Mouse (Mus musculus) MEL (cell line): ENCODE measurements around the gene Dchs2. TPM values are rescaled to one million over a fixed set of nuclear protein-coding genes. Genes with fewer than 3 reads are reported as not detected.

Experiments
- DNase-seq: peaks from one replicate; pipeline ENCODE4 v3.0.0; 2011; ENCODE audit warnings: low read depth, low spot score
- H3K27ac ChIP-seq: 2 replicates; pipeline ENCODE4 v1.5.1; 2012; ENCODE audit warnings: low read depth, mild to moderate bottlenecking, control low read depth, low read length, moderate library complexity; ENCODE audit not compliant: control insufficient read depth
- H3K27me3 ChIP-seq, 2 experiments: fragments of 150-350 bp in 1 of 2; sonication (generic) in 1 of 2; 2 replicates each; pipeline ENCODE4 v1.6.1; 2012; ENCODE audit warnings: low read length in 2 of 2, mild to moderate bottlenecking in 2 of 2, improper control_type of control experiment in 1 of 2, moderate library complexity in 1 of 2; ENCODE audit not compliant: insufficient read depth in 2 of 2, control insufficient read depth in 1 of 2
- H3K36me3 ChIP-seq, 2 experiments: 2 replicates each; pipeline ENCODE4 v1.6.1; 2012 to 2014; ENCODE audit warnings: low read length in 2 of 2, improper control_type of control experiment in 1 of 2, inconsistent platforms in 1 of 2, mild to moderate bottlenecking in 1 of 2; ENCODE audit not compliant: insufficient read depth in 2 of 2, control insufficient read depth in 1 of 2
- H3K4me1 ChIP-seq, 2 experiments: fragments of 150-350 bp in 1 of 2; sonication (generic) in 1 of 2; 2 replicates each; pipeline ENCODE4 v1.6.1; 2012; ENCODE audit warnings: low read length in 2 of 2, improper control_type of control experiment in 1 of 2, mild to moderate bottlenecking in 1 of 2; ENCODE audit not compliant: insufficient read depth in 2 of 2, control insufficient read depth in 1 of 2
- H3K4me3 ChIP-seq, 2 experiments: fragments of 150-350 bp in 1 of 2; sonication (generic) in 1 of 2; 2 replicates each; pipeline ENCODE4 v1.5.1; 2012; ENCODE audit warnings: low read depth in 2 of 2, low read length in 2 of 2, mild to moderate bottlenecking in 2 of 2, moderate library complexity in 2 of 2, control low read depth in 1 of 2, improper control_type of control experiment in 1 of 2; ENCODE audit not compliant: control insufficient read depth in 1 of 2, insufficient read depth in 1 of 2
- H3K79me2 ChIP-seq: 2 replicates; pipeline ENCODE4 v1.6.1; 2012; ENCODE audit warnings: mild to moderate bottlenecking, low read length, moderate library complexity; ENCODE audit not compliant: control insufficient read depth, poor library complexity, insufficient read depth
- H3K9ac ChIP-seq: 2 replicates; pipeline ENCODE4 v1.6.1; 2012; ENCODE audit warnings: low read depth, mild to moderate bottlenecking, control low read depth, low read length, moderate library complexity; ENCODE audit not compliant: control insufficient read depth, poor library complexity, severe bottlenecking
- H3K9me3 ChIP-seq: fragments of 150-350 bp; sonication (generic); replicated peaks from 2 replicates; pipeline ENCODE4 v1.6.1; 2012; ENCODE audit warnings: mild to moderate bottlenecking, low read length, improper control_type of control experiment, moderate library complexity; ENCODE audit not compliant: insufficient read depth
- CHD2 ChIP-seq: IDR thresholded peaks from 2 replicates; pipeline ENCODE4 v1.6.1; 2011; ENCODE audit warnings: low read length, improper control_type of control experiment
- CTCF ChIP-seq, 3 experiments: IDR thresholded peaks in 2 of 3; conservative IDR thresholded peaks in 1 of 3; 2 replicates each; pipeline ENCODE4 v1.5.1; 2011 to 2012; ENCODE audit warnings: low read length in 3 of 3, low read depth in 2 of 3, mild to moderate bottlenecking in 2 of 3, improper control_type of control experiment in 1 of 3, inconsistent platforms in 1 of 3, mixed read lengths in 1 of 3, moderate library complexity in 1 of 3; ENCODE audit not compliant: control insufficient read depth in 1 of 3, insufficient read depth in 1 of 3, poor library complexity in 1 of 3, severe bottlenecking in 1 of 3
- E2F4 ChIP-seq: IDR thresholded peaks from 2 replicates; pipeline ENCODE4 v1.6.1; 2011; ENCODE audit warnings: low read depth, low read length, improper control_type of control experiment, borderline replicate concordance
- ELF1 ChIP-seq: IDR thresholded peaks from 2 replicates; pipeline ENCODE4 v1.6.1; 2014; ENCODE audit warnings: low read depth, mild to moderate bottlenecking, inconsistent platforms, low read length, improper control_type of control experiment, moderate library complexity
- EP300 ChIP-seq, 2 experiments: IDR thresholded peaks; 2 replicates each; pipeline ENCODE4 v1.6.1; 2011; ENCODE audit warnings: improper control_type of control experiment in 2 of 2, low read length in 2 of 2, low read depth in 1 of 2, mild to moderate bottlenecking in 1 of 2
- ETS1 ChIP-seq: IDR thresholded peaks from 2 replicates; pipeline ENCODE4 v1.6.1; 2012; ENCODE audit warnings: low read depth, mild to moderate bottlenecking, inconsistent platforms, low read length, improper control_type of control experiment, moderate library complexity
- GABPA ChIP-seq: IDR thresholded peaks from 2 replicates; pipeline ENCODE4 v1.6.1; 2012; ENCODE audit warnings: low read depth, mild to moderate bottlenecking, inconsistent platforms, low read length, improper control_type of control experiment, moderate library complexity
- GATA1 ChIP-seq: IDR thresholded peaks from 2 replicates; pipeline ENCODE4 v1.6.1; 2011; ENCODE audit warnings: low read depth, low read length, improper control_type of control experiment
- HCFC1 ChIP-seq: IDR thresholded peaks from 2 replicates; pipeline ENCODE4 v1.6.1; 2012; ENCODE audit warnings: low read depth, mild to moderate bottlenecking, inconsistent platforms, low read length, improper control_type of control experiment, moderate library complexity
- JUND ChIP-seq: IDR thresholded peaks from 2 replicates; pipeline ENCODE4 v1.6.1; 2011; ENCODE audit warnings: low read depth, mild to moderate bottlenecking, improper control_type of control experiment, low read length
- KAT2A ChIP-seq: conservative IDR thresholded peaks from 2 replicates; pipeline ENCODE4 v1.6.1; 2012; ENCODE audit warnings: low read depth, low read length, improper control_type of control experiment, inconsistent platforms
- MAFK ChIP-seq: IDR thresholded peaks from 2 replicates; pipeline ENCODE4 v1.6.1; 2011; ENCODE audit warnings: low read depth, mild to moderate bottlenecking, low read length, improper control_type of control experiment, borderline replicate concordance
- MAX ChIP-seq: IDR thresholded peaks from 2 replicates; pipeline ENCODE4 v1.6.1; 2011; ENCODE audit warnings: low read length, improper control_type of control experiment
- MXI1 ChIP-seq: IDR thresholded peaks from 2 replicates; pipeline ENCODE4 v1.6.1; 2011; ENCODE audit warnings: mild to moderate bottlenecking, low read depth, low read length, improper control_type of control experiment
- MYB ChIP-seq: IDR thresholded peaks from 2 replicates; pipeline ENCODE4 v1.6.1; 2011; ENCODE audit warnings: mild to moderate bottlenecking, low read depth, low read length, improper control_type of control experiment
- MYC ChIP-seq: IDR thresholded peaks from 2 replicates; pipeline ENCODE4 v1.6.1; 2011; ENCODE audit warnings: low read depth, mild to moderate bottlenecking, low read length, improper control_type of control experiment, moderate library complexity
- NELFE ChIP-seq: IDR thresholded peaks from 2 replicates; pipeline ENCODE4 v1.6.1; 2011; ENCODE audit warnings: low read depth, low read length, improper control_type of control experiment
- NRF1 ChIP-seq: IDR thresholded peaks from 2 replicates; pipeline ENCODE4 v1.6.1; 2014; ENCODE audit warnings: low read depth, mild to moderate bottlenecking, inconsistent platforms, low read length, improper control_type of control experiment, moderate library complexity; ENCODE audit not compliant: poor library complexity, insufficient read depth, severe bottlenecking
- POLR2A ChIP-seq, 2 experiments: IDR thresholded peaks; 2 replicates each; pipeline ENCODE4 v1.6.1; 2011 to 2012; ENCODE audit warnings: low read length in 2 of 2, mild to moderate bottlenecking in 2 of 2, control low read depth in 1 of 2, improper control_type of control experiment in 1 of 2, low read depth in 1 of 2, moderate library complexity in 1 of 2; ENCODE audit not compliant: control insufficient read depth in 1 of 2, insufficient read depth in 1 of 2, poor library complexity in 1 of 2
- POLR2AphosphoS2 ChIP-seq: IDR thresholded peaks from 2 replicates; pipeline ENCODE4 v1.6.1; 2011; ENCODE audit warnings: low read length, improper control_type of control experiment
- POLR2AphosphoS5 ChIP-seq: IDR thresholded peaks from 2 replicates; pipeline ENCODE4 v1.6.1; 2012; ENCODE audit warnings: low read depth, borderline replicate concordance, mild to moderate bottlenecking, inconsistent platforms, low read length, moderate library complexity, mixed read lengths
- RAD21 ChIP-seq: IDR thresholded peaks from 2 replicates; pipeline ENCODE4 v1.6.1; 2011; ENCODE audit warnings: mild to moderate bottlenecking, low read depth, low read length, improper control_type of control experiment
- RCOR1 ChIP-seq: IDR thresholded peaks from 2 replicates; pipeline ENCODE4 v1.6.1; 2012; ENCODE audit warnings: low read depth, mild to moderate bottlenecking, inconsistent platforms, low read length, improper control_type of control experiment
- SMC3 ChIP-seq: IDR thresholded peaks from 2 replicates; pipeline ENCODE4 v1.6.1; 2011; ENCODE audit warnings: low read depth, low read length, improper control_type of control experiment
- TAL1 ChIP-seq: IDR thresholded peaks from 2 replicates; pipeline ENCODE4 v1.6.1; 2012; ENCODE audit warnings: mild to moderate bottlenecking, inconsistent platforms, low read length, moderate library complexity, mixed read lengths
- TBP ChIP-seq: IDR thresholded peaks from 2 replicates; pipeline ENCODE4 v1.8.0; 2011; ENCODE audit warnings: low read depth, low read length, improper control_type of control experiment
- USF2 ChIP-seq, 2 experiments: IDR thresholded peaks; 2 replicates each; pipeline ENCODE4 v1.6.1; 2011 to 2012; ENCODE audit warnings: improper control_type of control experiment in 2 of 2, low read length in 2 of 2, borderline replicate concordance in 1 of 2, inconsistent platforms in 1 of 2, low read depth in 1 of 2, mild to moderate bottlenecking in 1 of 2; ENCODE audit not compliant: insufficient read depth in 1 of 2
- ZC3H11A ChIP-seq: IDR thresholded peaks from 2 replicates; pipeline ENCODE4 v1.6.1; 2012; ENCODE audit warnings: low read depth, mild to moderate bottlenecking, inconsistent platforms, low read length, improper control_type of control experiment
- ZNF384 ChIP-seq: IDR thresholded peaks from 2 replicates; pipeline ENCODE4 v1.6.1; 2012; ENCODE audit warnings: low read depth, mild to moderate bottlenecking, inconsistent platforms, low read length, improper control_type of control experiment
- polyA plus RNA-seq, 2 experiments: library from polyadenylated mRNA; stranded (reverse) in 1 of 2; unstranded in 1 of 2; fragments of >175 nt in 1 of 2; fragments of >200 nt in 1 of 2; gene quantifications; 2 replicates each; pipeline versions ENCODE4 v1.2.1 to v1.2.4; 2012; ENCODE audit warnings: low replicate concordance in 2 of 2, low read depth in 1 of 2; ENCODE audit not compliant: insufficient read length in 2 of 2, insufficient read depth in 1 of 2, missing spikeins in 1 of 2
- total RNA-seq: library from RNA; depleted of rRNA; stranded (reverse); fragments of 300-350 nt; gene quantifications from 2 replicates; pipeline ENCODE4 v1.2.3, GENCODE M21; 2012

Dchs2 gene
- total and polyA plus RNA-seq, 3 experiments, result not detected

DNA sequence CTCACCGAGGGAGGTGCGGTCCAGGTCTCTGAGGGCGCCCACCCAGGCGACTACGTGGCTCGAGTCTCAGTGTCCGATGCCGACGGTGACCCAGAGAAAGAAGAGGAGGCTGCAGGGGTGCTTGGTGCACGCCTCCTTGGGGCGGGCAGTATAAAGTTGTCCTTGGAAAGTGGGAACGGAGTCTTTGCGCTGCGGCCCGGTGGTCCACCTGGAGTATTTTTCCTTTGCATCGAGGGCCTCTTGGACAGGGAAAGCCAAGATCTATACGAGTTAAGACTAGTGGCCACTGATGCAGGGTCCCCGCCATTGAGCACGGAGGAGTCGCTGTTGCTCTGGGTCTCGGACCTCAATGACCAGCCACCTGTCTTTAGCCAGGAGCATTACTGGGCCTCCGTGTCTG lies 1.4 kb downstream of the Dchs2 start:
- TF ChIP-seq CTCF (IDR thresholded peaks at IDR 0.05 in 2 of 3, conservative IDR thresholded peaks at IDR 0.05 in 1 of 3; ENCODE audit: control insufficient read depth in 1 of 3, insufficient read depth in 1 of 3, low read depth in 2 of 3, low read length in 3 of 3, poor library complexity in 1 of 3, severe bottlenecking in 1 of 3) (no peak), ZNF384 (no peak), GATA1 (no peak), RCOR1 (no peak), NELFE (no peak), POLR2AphosphoS5 (no peak), MYC (no peak), RAD21 (no peak)
- Histone ChIP-seq H3K79me2 (no peaks in the 10 kb centered on the region), H3K36me3 (no peaks in the 10 kb centered on the region), H3K27me3 (no peaks in the 10 kb centered on the region), H3K4me1 (no peaks in the 10 kb centered on the region), H3K27ac (no peak overlapping the region), H3K9ac (no peak overlapping the region), H3K9me3 (no peaks in the 10 kb centered on the region), H3K4me3 (no peak overlapping the region)
- no peak for DNase-seq

DNA sequence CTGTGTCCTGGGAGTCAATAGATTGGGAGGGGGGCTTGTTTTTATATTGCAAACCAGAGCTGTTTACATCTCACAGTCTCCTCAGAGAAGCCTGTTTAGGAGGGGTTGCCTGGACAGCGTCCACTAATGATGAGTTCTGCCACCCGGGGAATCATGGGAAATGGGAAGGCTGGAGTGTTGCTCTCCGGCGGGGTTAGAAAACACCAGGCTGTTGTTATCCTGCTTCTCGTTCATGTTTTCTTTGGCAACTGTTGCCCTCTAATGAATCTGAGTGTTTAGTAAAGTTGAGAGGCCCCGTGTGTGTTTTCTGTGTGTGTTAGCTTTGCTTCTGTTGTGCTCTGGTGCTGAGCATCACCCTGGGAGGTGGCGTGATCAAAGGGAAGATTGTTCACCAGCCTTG lies 8.7 kb downstream of the Dchs2 start:
- no peak overlapping the region for H3K9ac ChIP-seq

GRCm38 (mm10) chr3:83138820-83139219 lies 11.1 kb downstream of the Dchs2 start:
- Histone ChIP-seq H3K27ac (no peak overlapping the region), H3K36me3 (no peaks in the 10 kb centered on the region), H3K9me3 (no peaks in the 10 kb centered on the region), H3K9ac (no peak overlapping the region), H3K79me2 (no peaks in the 10 kb centered on the region), H3K27me3 (no peaks in the 10 kb centered on the region), H3K4me1 (no peaks in the 10 kb centered on the region), H3K4me3 (no peak overlapping the region)
- DNase-seq, result no peak
- no peak for TF ChIP-seq RAD21
- TF ChIP-seq POLR2AphosphoS5, result no peak
- TF ChIP-seq ZNF384, result no peak
- TF ChIP-seq TBP, result no peak
- no peak for TF ChIP-seq KAT2A
- TF ChIP-seq MXI1, result no peak
- TF ChIP-seq MAFK, result no peak
- no peak for TF ChIP-seq POLR2AphosphoS2
- no peak for TF ChIP-seq GABPA
- TF ChIP-seq EP300 (IDR thresholded peaks at IDR 0.05; ENCODE audit: low read depth in 1 of 2, low read length in 2 of 2), result no peak
- no peak for TF ChIP-seq SMC3
- no peak for TF ChIP-seq ZC3H11A
- TF ChIP-seq TAL1, result no peak
- no peak for TF ChIP-seq JUND
- TF ChIP-seq HCFC1, result no peak
- TF ChIP-seq NRF1, result no peak
- TF ChIP-seq MAX, result no peak

More for the DNA sequence above, 8.7 kb downstream of the Dchs2 start:
- H3K79me2 ChIP-seq, result no peaks in the 10 kb centered on the region
- no peak overlapping the region for H3K27ac ChIP-seq
- H3K27me3 ChIP-seq, result no peaks in the 10 kb centered on the region
- H3K36me3 ChIP-seq, result no peaks in the 10 kb centered on the region
- no peak for DNase-seq
- TF ChIP-seq MYB, result no peak
- no peak for TF ChIP-seq MXI1
- TF ChIP-seq CHD2, result no peak
- TF ChIP-seq E2F4, result no peak
- no peak for TF ChIP-seq HCFC1
- no peak for TF ChIP-seq ETS1
- TF ChIP-seq GATA1, result no peak
- no peak for TF ChIP-seq ELF1
- TF ChIP-seq ZNF384, result no peak
- no peak for TF ChIP-seq USF2 (IDR thresholded peaks at IDR 0.05; ENCODE audit: borderline replicate concordance in 1 of 2, insufficient read depth in 1 of 2, low read depth in 1 of 2, low read length in 2 of 2)
- TF ChIP-seq MAFK, result no peak
- no peak for TF ChIP-seq EP300 (IDR thresholded peaks at IDR 0.05; ENCODE audit: low read depth in 1 of 2, low read length in 2 of 2)
- no peak for TF ChIP-seq MYC
- no peak for TF ChIP-seq JUND
- no peak for TF ChIP-seq TBP
- no peak for TF ChIP-seq POLR2A (IDR thresholded peaks at IDR 0.05; ENCODE audit: control insufficient read depth in 1 of 2, insufficient read depth in 1 of 2, low read depth in 1 of 2, low read length in 2 of 2, poor library complexity in 1 of 2)
- no peak for TF ChIP-seq TAL1
- TF ChIP-seq, all 39 proteins: peak for 0
- H3K9me3 ChIP-seq, result no peaks in the 10 kb centered on the region
- H3K4me1 ChIP-seq, result no peaks in the 10 kb centered on the region
- H3K4me3 ChIP-seq, result no peak overlapping the region
